Mouse (Mus musculus) liver, embryonic 14.5 days (tissue): ENCODE measurements around the gene Ccdc167.
A peak's percentile ranks its signal among the peaks of the same experiment; 100 is the strongest.

Source experiments
- CTCF ChIP-seq: IDR thresholded peaks from 2 replicates; pipeline ENCODE4 v1.5.1; 2016; ENCODE audit warnings: antibody characterized with exemption, low read depth, control low read depth
- EP300 ChIP-seq: IDR thresholded peaks from 2 replicates; pipeline ENCODE4 v1.6.1; 2016; ENCODE audit warnings: antibody characterized with exemption, low read depth

DNA sequence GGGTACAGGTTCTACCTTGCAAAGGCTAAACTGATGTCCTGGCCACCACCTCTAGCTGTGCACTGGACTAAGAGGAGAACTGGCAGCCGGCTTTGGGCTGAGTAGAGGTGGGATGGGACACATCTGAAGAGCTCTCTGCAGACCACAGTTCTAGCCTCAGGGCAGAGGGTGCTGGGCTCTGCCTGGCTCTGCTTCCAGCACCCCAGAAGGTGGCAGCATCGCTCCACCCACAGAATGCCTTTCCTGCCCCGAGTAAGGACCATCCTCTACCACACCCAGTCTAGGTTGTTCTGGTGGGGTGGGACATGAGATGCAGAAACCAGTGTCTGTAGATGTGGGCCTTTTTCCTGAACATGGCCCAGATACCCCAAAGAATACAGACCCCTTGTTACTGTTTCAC, 12.1 kb downstream of the Ccdc167 start:
- peak; percentile 90 for TF ChIP-seq CTCF
- no peak for TF ChIP-seq EP300
